Mouse (Mus musculus) C2C12 (cell line): ENCODE results near the gene Cmtr1.

Experiments
- CEBPB ChIP-seq: IDR thresholded peaks from one replicate; pipeline ENCODE4 v1.6.1; 2011; ENCODE audit warnings: low read depth, mild to moderate bottlenecking, control low read depth, moderate library complexity
- CTCF ChIP-seq: IDR thresholded peaks from one replicate; pipeline ENCODE4 v1.5.1; 2011; ENCODE audit not compliant: control insufficient read depth, insufficient read depth, insufficient read length
- FOSL1 ChIP-seq: IDR thresholded peaks from one replicate; pipeline ENCODE4 v1.8.0; 2011; ENCODE audit warnings: mild to moderate bottlenecking, low read length; ENCODE audit not compliant: poor library complexity, insufficient read depth, severe bottlenecking
- MAX ChIP-seq: IDR thresholded peaks from one replicate; pipeline ENCODE4 v1.6.1; 2011; ENCODE audit warnings: mild to moderate bottlenecking, control low read depth
- MYOG ChIP-seq: IDR thresholded peaks from one replicate; pipeline ENCODE4 v1.6.1; 2011; ENCODE audit not compliant: control insufficient read depth, insufficient read length; ENCODE audit errors: extremely low read depth
- USF1 ChIP-seq: IDR thresholded peaks from one replicate; pipeline ENCODE4 v1.6.1; 2011; ENCODE audit warnings: low read depth, mild to moderate bottlenecking, control low read depth, moderate library complexity

- TF ChIP-seq CTCF (no peak), MAX (no peak), CEBPB (no peak), USF1 (no peak), FOSL1 (no peak), MYOG (no peak)
These were observed 33.2 kb downstream of the Cmtr1 start for GRCm38 (mm10) chr17:29693571-29693970.
